Comparison of ENCODE assay signal across 9 mouse cellular contexts in genomic region chr11:51764816-51765215, GRCm38 (mm10). TPM values are rescaled to one million over a fixed set of nuclear protein-coding genes. Genes with fewer than 3 reads are reported as not detected.
A peak's percentile ranks its signal among the peaks of the same experiment; 100 is the strongest.
DNase-seq lines count a peak whose midpoint lies in the region; ATAC-seq and TF ChIP-seq lines count a peak whose summit lies in the region.
"Had no signal": no experiment of that assay in that cellular context is flagged by ENCODE, and none has a peak within 500 bp of the region (broad histone marks: within the 10 kb centered on the region; RNA-seq: fewer than 3 reads in every experiment).

No protein-coding gene starts in this region.

- H3K9ac ChIP-seq in heart, embryonic 12.5 days, result no peak overlapping the region
- no peak overlapping the region for H3K9ac ChIP-seq in MEL (ENCODE audit: control insufficient read depth, low read depth, low read length, poor library complexity, severe bottlenecking)
- H3K9ac ChIP-seq in hindbrain, embryonic 15.5 days, result no peak overlapping the region
- H3K9ac ChIP-seq in midbrain, embryonic 11.5 days (ENCODE audit: low read length), result no peak overlapping the region

- TF ChIP-seq RAD21 in MEL (IDR thresholded peaks at IDR 0.05; ENCODE audit: low read depth, low read length), result no peak

- TF ChIP-seq EP300 in MEL (IDR thresholded peaks at IDR 0.05; ENCODE audit: low read depth in 1 of 2, low read length in 2 of 2), result no peak

- no peaks in the 10 kb centered on the region for H3K9me3 ChIP-seq in heart, embryonic 12.5 days (replicated peaks)
- H3K9me3 ChIP-seq in MEL (replicated peaks; ENCODE audit: insufficient read depth, low read length), result no peaks in the 10 kb centered on the region
- no peaks in the 10 kb centered on the region for H3K9me3 ChIP-seq in hindbrain, embryonic 15.5 days
- no peaks in the 10 kb centered on the region for H3K9me3 ChIP-seq in midbrain, embryonic 11.5 days (ENCODE audit: control insufficient read depth, low read length)

- no peaks in the 10 kb centered on the region for H3K36me3 ChIP-seq in heart, embryonic 12.5 days
- H3K36me3 ChIP-seq in MEL (ENCODE audit: control insufficient read depth in 1 of 2, insufficient read depth in 2 of 2, low read length in 2 of 2), result peaks cover 0 to 22% of the 10 kb centered on the region in 2 experiments; a peak in 3 of 4 replicates
- H3K36me3 ChIP-seq in hindbrain, embryonic 15.5 days, result no peaks in the 10 kb centered on the region
- H3K36me3 ChIP-seq in midbrain, embryonic 11.5 days (ENCODE audit: control insufficient read depth, insufficient read depth, low read length), result no peaks in the 10 kb centered on the region

- no peak overlapping the region for H3K27ac ChIP-seq in heart, embryonic 12.5 days (ENCODE audit: poor library complexity, severe bottlenecking)
- H3K27ac ChIP-seq in MEL (ENCODE audit: control insufficient read depth, low read depth, low read length), result no peak overlapping the region
- no peak overlapping the region for H3K27ac ChIP-seq in hindbrain, embryonic 15.5 days (replicated peaks)
- H3K27ac ChIP-seq in midbrain, embryonic 11.5 days (ENCODE audit: low read depth, low read length), result no peak overlapping the region

- TF ChIP-seq POLR2A in MEL (IDR thresholded peaks at IDR 0.05; ENCODE audit: control insufficient read depth in 1 of 2, insufficient read depth in 1 of 2, low read depth in 1 of 2, low read length in 2 of 2, poor library complexity in 1 of 2), result no peak

- 0 out of 2 replicates have a peak, but pooled peaks cover 4% of the 10 kb centered on the region for H3K27me3 ChIP-seq in heart, embryonic 12.5 days (replicated peaks)
- no peaks in the 10 kb centered on the region for H3K27me3 ChIP-seq in MEL (ENCODE audit: control insufficient read depth in 1 of 2, insufficient read depth in 2 of 2, low read length in 2 of 2)
- 0 out of 2 replicates have a peak, but pooled peaks cover 9% of the 10 kb centered on the region for H3K27me3 ChIP-seq in hindbrain, embryonic 15.5 days
- no peaks in the 10 kb centered on the region for H3K27me3 ChIP-seq in midbrain, embryonic 11.5 days (ENCODE audit: control insufficient read depth, insufficient read depth, low read length)

- no peak for DNase-seq in heart, adult 18-20 months
- no peak for DNase-seq in MEL (ENCODE audit: low read depth, low spot score)
- DNase-seq in midbrain, embryonic 11.5 days (ENCODE audit: low spot score, missing footprints), result no peak
- DNase-seq in cerebellum, adult 11-12 months, result no peak
- DNase-seq in cerebellum, adult 9-10 months, result no peak
- DNase-seq in c-Kit-positive CD71-positive TER-119-positive erythroid progenitor cells, embryonic 14.5 days (ENCODE audit: low spot score), result no peak
- DNase-seq: right cerebral cortex, postnatal 25 days had no signal

- no peak for ATAC-seq in heart, embryonic 12.5 days (ENCODE audit: insufficient number of reproducible peaks, low FRiP score)
- no peak for ATAC-seq in hindbrain, embryonic 15.5 days (ENCODE audit: low FRiP score, low read depth)
- ATAC-seq in midbrain, embryonic 11.5 days (ENCODE audit: low FRiP score), result no peak

- peaks cover 13% of the 10 kb centered on the region for H3K4me1 ChIP-seq in heart, embryonic 12.5 days (replicated peaks)
- H3K4me1 ChIP-seq in MEL (ENCODE audit: control insufficient read depth in 1 of 2, insufficient read depth in 2 of 2, low read length in 2 of 2), result peaks cover 5 to 16% of the 10 kb centered on the region in 2 experiments
- peaks cover 27% of the 10 kb centered on the region for H3K4me1 ChIP-seq in hindbrain, embryonic 15.5 days (replicated peaks)
- peaks cover 7% of the 10 kb centered on the region for H3K4me1 ChIP-seq in midbrain, embryonic 11.5 days (ENCODE audit: control insufficient read depth, insufficient read depth, low read length)

- peak overlapping the region; percentile 99; the same call in 1 of the 2 replicates for H3K4me3 ChIP-seq in heart, embryonic 12.5 days
- peak overlapping the region; percentile 19 to 82; a peak in 1 of 4 replicates for H3K4me3 ChIP-seq in MEL (ENCODE audit: control insufficient read depth in 1 of 2, insufficient read depth in 1 of 2, low read depth in 2 of 2, low read length in 2 of 2)
- H3K4me3 ChIP-seq in hindbrain, embryonic 15.5 days, result peak overlapping the region; percentile 97
- no peak overlapping the region for H3K4me3 ChIP-seq in midbrain, embryonic 11.5 days (ENCODE audit: low read depth, low read length)

- no peak for TF ChIP-seq CTCF in MEL (IDR thresholded peaks at IDR 0.05 in 2 of 3, conservative IDR thresholded peaks at IDR 0.05 in 1 of 3; ENCODE audit: control insufficient read depth in 1 of 3, insufficient read depth in 1 of 3, low read depth in 2 of 3, low read length in 3 of 3, poor library complexity in 1 of 3, severe bottlenecking in 1 of 3)

- WGBS in heart, embryonic 12.5 days, result 83% methylated on average over 4 of the region's 4 CpGs
- 90% methylated on average over 4 of the region's 4 CpGs for WGBS in hindbrain, embryonic 15.5 days
- WGBS in midbrain, embryonic 11.5 days, result 91% methylated on average over 4 of the region's 4 CpGs

- H3K4me2 ChIP-seq in heart, embryonic 12.5 days, result peak overlapping the region; percentile 99
- H3K4me2 ChIP-seq in hindbrain, embryonic 15.5 days, result peak overlapping the region; percentile 95
- peak overlapping the region; percentile 89; the same call in 1 of the 2 replicates for H3K4me2 ChIP-seq in midbrain, embryonic 11.5 days

- H3K79me2 ChIP-seq in MEL (ENCODE audit: control insufficient read depth, insufficient read depth, low read length, poor library complexity), result peaks cover 46% of the 10 kb centered on the region

TF ChIP-seq in MEL, 35 proteins besides CTCF, POLR2A, EP300 and RAD21:
- TF ChIP-seq GATA1 (IDR thresholded peaks at IDR 0.05; ENCODE audit: low read depth, low read length) (no peak), ZKSCAN1 (IDR thresholded peaks at IDR 0.05; ENCODE audit: low read depth, low read length) (no peak), RCOR1 (IDR thresholded peaks at IDR 0.05; ENCODE audit: low read depth, low read length) (no peak), MYB (IDR thresholded peaks at IDR 0.05; ENCODE audit: low read depth, low read length) (no peak), CHD1 (IDR thresholded peaks at IDR 0.05; ENCODE audit: low read depth, low read length) (no peak), GABPA (IDR thresholded peaks at IDR 0.05; ENCODE audit: low read depth, low read length) (no peak)

RNA-seq across cellular contexts. Expression of gene Sar1b, which starts 1.3 kb away (rescaled TPM):
- polyA plus RNA-seq in heart, embryonic 12.5 days (2016; fragmentation: Nextera tagmentation; extraction: Ambion mirVana), result 123 and 127 TPM in 2 replicates
- 100 to 1,000 TPM; 142 to 150 TPM for total RNA-seq in heart, adult 18-20 months (2021)
- total RNA-seq in MEL (2012; rRNA removed), result 99.0 and 104 TPM in 2 replicates
- polyA plus RNA-seq in MEL (2012; ENCODE audit: insufficient read depth in 1 of 2, insufficient read length in 2 of 2, low read depth in 1 of 2, low replicate concordance in 2 of 2, missing spikeins in 1 of 2), result 100 to 1,000 TPM in 1 of 2 experiments, not detected in 1; 124 TPM
- 196 and 197 TPM in 2 replicates for polyA plus RNA-seq in hindbrain, embryonic 15.5 days (2015; fragmentation: Nextera tagmentation; extraction: Ambion mirVana)
- polyA plus RNA-seq in midbrain, embryonic 11.5 days (2014; fragmentation: Nextera tagmentation; extraction: Ambion mirVana), result 128 and 141 TPM in 2 replicates

RNA-seq across cellular contexts. Expression of gene Sec24a, which starts 1.4 kb away (rescaled TPM):
- polyA plus RNA-seq in heart, embryonic 12.5 days (2016; fragmentation: Nextera tagmentation; extraction: Ambion mirVana), result 14.6 and 15.2 TPM in 2 replicates
- 10 to 100 TPM; 16.4 to 17.8 TPM for total RNA-seq in heart, adult 18-20 months (2021)
- total RNA-seq in MEL (2012; rRNA removed), result 5.3 TPM in 2 replicates
- polyA plus RNA-seq in MEL (2012; ENCODE audit: insufficient read depth in 1 of 2, insufficient read length in 2 of 2, low read depth in 1 of 2, low replicate concordance in 2 of 2, missing spikeins in 1 of 2), result 10 to 100 TPM; 14.1 to 38.2 TPM
- 14.2 and 15.9 TPM in 2 replicates for polyA plus RNA-seq in hindbrain, embryonic 15.5 days (2015; fragmentation: Nextera tagmentation; extraction: Ambion mirVana)
- polyA plus RNA-seq in midbrain, embryonic 11.5 days (2014; fragmentation: Nextera tagmentation; extraction: Ambion mirVana), result 13.0 and 14.5 TPM in 2 replicates
